8 mouse cellular contexts compared by ENCODE assay signal in genomic region chr8:70905831-70906736, GRCm38 (mm10). TPM values are rescaled to one million over a fixed set of nuclear protein-coding genes. Genes with fewer than 3 reads are reported as not detected.
DNase-seq lines count a peak whose midpoint lies in the region; ATAC-seq lines count a peak whose summit lies in the region.

Gene Map1s (plus strand): TSS chr8:70905932.

- H3K4me1 ChIP-seq in hindbrain, embryonic 11.5 days (replicated peaks; ENCODE audit: control insufficient read depth, insufficient read depth, low read length) = peaks cover 3% of the 10 kb centered on the region

- H3K4me2 ChIP-seq in hindbrain, embryonic 11.5 days (replicated peaks; ENCODE audit: low read depth, low read length) = peak within 1 kb of the TSS; percentile 92

- WGBS in hindbrain, embryonic 11.5 days = under 1% methylated on average over 72 of the region's 86 CpGs

- peak within 1 kb of the TSS; percentile 72 for H3K9ac ChIP-seq in hindbrain, embryonic 11.5 days (ENCODE audit: low read depth, low read length)

- peak; percentile 94 for DNase-seq in Muller cell, postnatal 12 days (ENCODE audit: inconsistent ontology term)
- peak; percentile 88 for DNase-seq in cerebellum, adult 9-11 months
- DNase-seq in frontal cortex, postnatal 10 days (ENCODE audit: low spot score in 2 of 2) = peak; percentile 82 to 89
- DNase-seq in hindbrain, embryonic 11.5 days (ENCODE audit: low spot score) = peak; percentile 98
- DNase-seq in layer of hippocampus, postnatal 25 days (ENCODE audit: extremely low spot score in 1 of 2, low spot score in 1 of 2) = peak; percentile 75
- DNase-seq in lung, postnatal 14 days = peak; percentile 72
- DNase-seq in ovary, postnatal 36 days (ENCODE audit: low spot score) = peak; percentile 81
- peak; percentile 91 for DNase-seq in thymus, postnatal 25 days

- H3K27ac ChIP-seq in hindbrain, embryonic 11.5 days (ENCODE audit: low read depth, low read length) = peak within 1 kb of the TSS; percentile 89

- H3K27me3 ChIP-seq in hindbrain, embryonic 11.5 days (ENCODE audit: control insufficient read depth, insufficient read depth, low read length) = no peaks in the 10 kb centered on the region

- no peaks in the 10 kb centered on the region for H3K36me3 ChIP-seq in hindbrain, embryonic 11.5 days (ENCODE audit: control insufficient read depth, insufficient read depth, low read length)

- peak within 1 kb of the TSS; percentile 66 for H3K4me3 ChIP-seq in hindbrain, embryonic 11.5 days (ENCODE audit: low read depth, low read length)

- ATAC-seq in hindbrain, embryonic 11.5 days (ENCODE audit: low FRiP score) = peak; percentile 95

- no peaks in the 10 kb centered on the region for H3K9me3 ChIP-seq in hindbrain, embryonic 11.5 days (ENCODE audit: control insufficient read depth, low read length)

RNA-seq across cellular contexts. Expression of gene Map1s, which starts in this region (rescaled TPM):
- 32.3 and 34.3 TPM in 2 replicates for polyA plus RNA-seq in hindbrain, embryonic 11.5 days (2014; fragmentation: Nextera tagmentation; extraction: Ambion mirVana)
- total RNA-seq in layer of hippocampus, postnatal 25 days (2021) = 10 to 100 TPM; 87.7 to 94.2 TPM

Comparison
In these comparisons a context has a peak if more than half of its experiments do, and no peak if none do; other contexts are left out.
1. Peak in every context shown above with its lines: DNase-seq, ATAC-seq, H3K4me3 ChIP-seq and H3K27ac ChIP-seq.